Mouse (Mus musculus) kidney, embryonic 14.5 days (tissue): ENCODE data around the gene Igfbpl1. TPM values are rescaled to one million over a fixed set of nuclear protein-coding genes. Genes with fewer than 3 reads are reported as not detected.
A peak's percentile ranks its signal among the peaks of the same experiment; 100 is the strongest.

ENCODE experiments used
- ATAC-seq: fragments of 200-750 bp; cut with Nextera tagmentation; 2 replicates; pipeline ENCODE4 v1.8.0; 2017; ENCODE audit warnings: moderate number of reproducible peaks, mild to moderate bottlenecking, moderate TSS enrichment, moderate library complexity; ENCODE audit not compliant: low FRiP score, low TSS enrichment
- H3K27ac ChIP-seq: fragments of 300-500 bp; sonication (generic); 2 replicates; pipeline ENCODE4 v1.5.1; 2014; ENCODE audit warnings: low read depth, mild to moderate bottlenecking, low read length, moderate library complexity, mixed read lengths
- H3K27me3 ChIP-seq: fragments of 300-500 bp; sonication (generic); 2 replicates; pipeline ENCODE4 v1.6.1; 2014; ENCODE audit warnings: mild to moderate bottlenecking, low read length; ENCODE audit not compliant: control insufficient read depth, insufficient read depth
- H3K36me3 ChIP-seq: fragments of 300-500 bp; sonication (generic); 2 replicates; pipeline ENCODE4 v1.6.1; 2014; ENCODE audit warnings: low read length, mixed read lengths; ENCODE audit not compliant: control insufficient read depth, insufficient read depth
- H3K4me1 ChIP-seq: fragments of 300-500 bp; sonication (generic); 2 replicates; pipeline ENCODE4 v1.6.1; 2014; ENCODE audit warnings: low read length, mixed read lengths; ENCODE audit not compliant: control insufficient read depth, insufficient read depth
- H3K4me2 ChIP-seq: fragments of 300-500 bp; sonication (generic); replicated peaks from 2 replicates; pipeline ENCODE4 v1.6.1; 2014; ENCODE audit warnings: low read depth, mild to moderate bottlenecking, low read length
- H3K4me3 ChIP-seq: fragments of 300-500 bp; sonication (generic); 2 replicates; pipeline ENCODE4 v1.5.1; 2014; ENCODE audit warnings: mild to moderate bottlenecking, low read length
- H3K9ac ChIP-seq: fragments of 300-500 bp; sonication (generic); 2 replicates; pipeline ENCODE4 v1.6.1; 2014; ENCODE audit warnings: low read depth, mild to moderate bottlenecking, low read length, moderate library complexity
- H3K9me3 ChIP-seq: fragments of 300-500 bp; sonication (generic); 2 replicates; pipeline ENCODE4 v1.6.1; 2016; ENCODE audit warnings: low read length; ENCODE audit not compliant: control insufficient read depth
- WGBS: fragments of 180-500 bp; shearing (Covaris S2); extraction: QIAGEN DNeasy Blood & Tissue Kit; methylation state at CpG from one replicate; pipeline ENCODE4 v1.1.7; 2014; 5-methylcytosine and 5-hydroxymethylcytosine counted together
- polyA plus RNA-seq: library from polyadenylated mRNA; unstranded; fragments of >200 nt; fragmentation: Nextera tagmentation; extraction: Ambion mirVana; gene quantifications from 2 replicates; pipeline ENCODE4 v1.2.1, GENCODE M21; 2014

The Igfbpl1 gene
- polyA plus RNA-seq, 1 experiment from 2014 or later, result 0.14 TPM

GRCm38 (mm10) chr4:45769791-45770637, 56.7 kb downstream of the Igfbpl1 start:
- H3K4me3 ChIP-seq, result no peak overlapping the region
- peaks cover 22% of the 10 kb centered on the region for H3K4me1 ChIP-seq
- H3K4me2 ChIP-seq, result no peak overlapping the region
- peaks cover 17% of the 10 kb centered on the region for H3K27me3 ChIP-seq
- no peak for ATAC-seq
- WGBS, result 27% methylated on average over 10 of the region's 10 CpGs
- no peak overlapping the region for H3K27ac ChIP-seq
- H3K36me3 ChIP-seq, result no peaks in the 10 kb centered on the region
- no peak overlapping the region for H3K9ac ChIP-seq
- no peaks in the 10 kb centered on the region; the same call in 1 of the 2 replicates for H3K9me3 ChIP-seq

- H3K27me3 ChIP-seq, result peaks cover 24% of the 10 kb centered on the region
- peaks cover 28% of the 10 kb centered on the region for H3K4me1 ChIP-seq
- H3K27ac ChIP-seq, result no peak overlapping the region
- no peaks in the 10 kb centered on the region for H3K36me3 ChIP-seq
- no peak overlapping the region for H3K4me2 ChIP-seq
- WGBS, result 51% methylated on average over 10 of the region's 10 CpGs
- ATAC-seq, result no peak
- no peak overlapping the region for H3K4me3 ChIP-seq
- H3K9ac ChIP-seq, result no peak overlapping the region
- no peaks in the 10 kb centered on the region; the same call in 1 of the 2 replicates for H3K9me3 ChIP-seq
Observed at GRCm38 (mm10) chr4:45769141-45769540, 57.6 kb downstream of the Igfbpl1 start.

- ATAC-seq, result no peak
- 37% methylated on average over 11 of the region's 11 CpGs for WGBS
- no peak overlapping the region for H3K4me3 ChIP-seq
- H3K27me3 ChIP-seq, result peaks cover 30% of the 10 kb centered on the region
- no peaks in the 10 kb centered on the region for H3K36me3 ChIP-seq
- H3K9ac ChIP-seq, result no peak overlapping the region
- no peaks in the 10 kb centered on the region; the same call in 1 of the 2 replicates for H3K9me3 ChIP-seq
- no peak overlapping the region for H3K27ac ChIP-seq
- peaks cover 38% of the 10 kb centered on the region for H3K4me1 ChIP-seq
- no peak overlapping the region for H3K4me2 ChIP-seq
Observed at GRCm38 (mm10) chr4:45767891-45768558, 58.7 kb downstream of the Igfbpl1 start.

- Histone ChIP-seq H3K4me3 (no peak overlapping the region), H3K36me3 (no peaks in the 10 kb centered on the region), H3K9ac (no peak overlapping the region), H3K27me3 (peaks cover 28% of the 10 kb centered on the region), H3K4me1 (peaks cover 38% of the 10 kb centered on the region), H3K9me3 (no peaks in the 10 kb centered on the region; the same call in 1 of the 2 replicates), H3K27ac (no peak overlapping the region), H3K4me2 (no peak overlapping the region)
- 83% methylated on average over 7 of the region's 7 CpGs for WGBS
- no peak for ATAC-seq
Observed at GRCm38 (mm10) chr4:45766774-45767173, 59.9 kb downstream of the Igfbpl1 start.

- peaks cover 38% of the 10 kb centered on the region for H3K4me1 ChIP-seq
- ATAC-seq, result no peak; the same call in 1 of the 2 replicates
- peak overlapping the region; percentile 19 for H3K4me3 ChIP-seq
- H3K36me3 ChIP-seq, result no peaks in the 10 kb centered on the region
- H3K27ac ChIP-seq, result no peak overlapping the region
- no peaks in the 10 kb centered on the region; the same call in 1 of the 2 replicates for H3K9me3 ChIP-seq
- H3K9ac ChIP-seq, result peak overlapping the region; percentile 32
- peaks cover 27% of the 10 kb centered on the region for H3K27me3 ChIP-seq
- H3K4me2 ChIP-seq, result peak overlapping the region; percentile 44
- under 1% methylated on average over 16 of the region's 18 CpGs for WGBS
Observed at GRCm38 (mm10) chr4:45765565-45766201, 61.0 kb downstream of the Igfbpl1 start.

- H3K4me2 ChIP-seq, result peak overlapping the region; percentile 44
- peak overlapping the region; percentile 32 for H3K9ac ChIP-seq
- no peak; the same call in 1 of the 2 replicates for ATAC-seq
- under 1% methylated on average over 16 of the region's 16 CpGs for WGBS
- no peaks in the 10 kb centered on the region for H3K36me3 ChIP-seq
- peak overlapping the region; percentile 19 for H3K4me3 ChIP-seq
- H3K27me3 ChIP-seq, result peaks cover 24% of the 10 kb centered on the region
- H3K9me3 ChIP-seq, result no peaks in the 10 kb centered on the region; the same call in 1 of the 2 replicates
- no peak overlapping the region for H3K27ac ChIP-seq
- H3K4me1 ChIP-seq, result peaks cover 34% of the 10 kb centered on the region
Observed at GRCm38 (mm10) chr4:45765121-45765564, 61.6 kb downstream of the Igfbpl1 start.

- ATAC-seq, result no peak
- Histone ChIP-seq H3K27me3 (peaks cover 22% of the 10 kb centered on the region), H3K4me3 (0 out of 2 replicates have a peak overlapping the region, but pooled peaks have one; percentile 8), H3K36me3 (no peaks in the 10 kb centered on the region), H3K9me3 (no peaks in the 10 kb centered on the region; the same call in 1 of the 2 replicates), H3K27ac (no peak overlapping the region), H3K4me2 (peak overlapping the region; percentile 35), H3K9ac (no peak overlapping the region), H3K4me1 (peaks cover 34% of the 10 kb centered on the region)
- 10% methylated on average over 10 of the region's 10 CpGs for WGBS
Observed at GRCm38 (mm10) chr4:45764141-45764494, 62.6 kb downstream of the Igfbpl1 start.

GRCm38 (mm10) chr4:45763288-45764140, 63.2 kb downstream of the Igfbpl1 start:
- 0 out of 2 replicates have a peak overlapping the region, but pooled peaks have one; percentile 8 for H3K4me3 ChIP-seq
- H3K36me3 ChIP-seq, result no peaks in the 10 kb centered on the region
- peaks cover 34% of the 10 kb centered on the region for H3K4me1 ChIP-seq
- WGBS, result 13% methylated on average over 18 of the region's 18 CpGs
- H3K9me3 ChIP-seq, result no peaks in the 10 kb centered on the region; the same call in 1 of the 2 replicates
- H3K4me2 ChIP-seq, result peak overlapping the region; percentile 35
- H3K27me3 ChIP-seq, result peaks cover 17% of the 10 kb centered on the region; the same call in 1 of the 2 replicates
- ATAC-seq, result no peak
- H3K27ac ChIP-seq, result no peak overlapping the region
- no peak overlapping the region for H3K9ac ChIP-seq
